Mouse (Mus musculus) large intestine, adult 2 months (tissue): Measurements from ENCODE around the gene Rsc1a1. TPM values are rescaled to one million over a fixed set of nuclear protein-coding genes. Genes with fewer than 3 reads are reported as not detected.

ENCODE experiments used
- DNase-seq: peaks from one replicate; pipeline ENCODE4 v3.0.0-alpha.2; 2012; ENCODE audit warnings: low read depth, low spot score
- WGBS: fragments of 180-500 bp; shearing (Covaris S2); methylation state at CpG from one replicate; pipeline ENCODE4 v1.1.7; 2018; 5-methylcytosine and 5-hydroxymethylcytosine counted together
- polyA plus RNA-seq: library from polyadenylated mRNA; depleted of rRNA; stranded (reverse); fragments of >200 nt; gene quantifications from 2 replicates; pipeline ENCODE4 v1.2.3, GENCODE M21; 2012

The Rsc1a1 gene
- polyA plus RNA-seq, 1 experiment = 13.5 TPM

DNA sequence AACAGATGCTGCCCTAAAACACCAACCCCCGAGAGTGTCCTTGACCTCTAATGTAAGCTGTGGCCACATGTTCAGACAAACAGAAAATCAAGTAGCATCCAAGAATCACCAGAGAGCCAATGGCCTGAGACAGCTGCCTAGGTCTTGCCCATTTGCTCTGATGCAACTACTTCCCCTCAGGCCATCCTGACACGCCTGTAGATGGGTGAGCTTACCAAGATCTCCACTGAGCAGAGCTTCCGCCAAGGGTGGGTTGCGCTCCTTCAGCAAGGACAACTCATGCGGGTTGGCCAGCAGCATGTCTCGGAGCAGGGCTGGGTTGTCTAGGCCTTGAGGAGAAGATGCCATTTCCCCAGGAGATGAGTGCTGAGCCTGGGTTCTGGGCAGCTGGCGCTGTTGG lies 22.6 kb upstream of the Rsc1a1 start:
- 86% methylated on average over 7 of the region's 7 CpGs for WGBS
- DNase-seq = no peak

DNA sequence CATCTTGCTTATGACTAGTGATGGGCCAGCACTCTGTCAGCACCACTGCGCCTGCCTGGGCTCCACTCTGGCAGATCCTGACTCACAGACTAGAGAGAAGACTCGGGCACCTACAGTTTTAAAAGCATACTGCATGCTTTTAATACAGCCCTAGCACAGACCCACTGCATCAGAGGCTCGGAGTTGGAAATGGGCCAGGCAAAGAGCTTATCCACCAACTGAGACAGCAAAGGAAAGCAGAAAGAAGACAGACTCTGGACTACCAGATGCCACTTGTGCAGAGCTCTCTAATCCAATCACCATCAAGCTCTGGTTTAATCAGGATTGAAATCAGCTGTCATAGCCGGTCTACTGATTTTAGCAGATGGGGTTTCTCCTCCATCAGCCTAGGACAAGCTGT lies 19.9 kb upstream of the Rsc1a1 start:
- WGBS = 76% methylated on average over 4 of the region's 4 CpGs

DNA sequence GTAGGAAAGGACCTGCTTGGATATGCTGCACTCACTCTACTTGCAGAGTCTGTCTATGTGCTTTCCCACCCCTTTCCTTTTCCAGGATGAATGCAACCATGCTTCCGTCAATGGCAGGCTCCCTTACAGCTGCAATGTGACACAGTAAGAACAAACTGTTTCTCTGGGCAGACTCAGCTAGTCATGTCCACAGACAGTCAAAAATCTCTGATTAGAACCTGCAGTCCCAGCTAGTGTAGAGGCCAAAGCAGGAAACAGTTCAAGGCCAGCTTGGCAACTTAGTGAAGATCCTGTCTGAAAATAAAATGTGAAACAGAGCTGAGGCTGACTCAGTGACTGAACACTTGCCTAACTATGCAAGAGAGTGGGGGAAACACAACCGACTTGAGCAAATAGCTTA lies 19.2 kb upstream of the Rsc1a1 start:
- no peak for DNase-seq
- 84% methylated on average over 2 of the region's 2 CpGs for WGBS

More for the DNA sequence above, 19.9 kb upstream of the Rsc1a1 start:
- DNase-seq = no peak

DNA sequence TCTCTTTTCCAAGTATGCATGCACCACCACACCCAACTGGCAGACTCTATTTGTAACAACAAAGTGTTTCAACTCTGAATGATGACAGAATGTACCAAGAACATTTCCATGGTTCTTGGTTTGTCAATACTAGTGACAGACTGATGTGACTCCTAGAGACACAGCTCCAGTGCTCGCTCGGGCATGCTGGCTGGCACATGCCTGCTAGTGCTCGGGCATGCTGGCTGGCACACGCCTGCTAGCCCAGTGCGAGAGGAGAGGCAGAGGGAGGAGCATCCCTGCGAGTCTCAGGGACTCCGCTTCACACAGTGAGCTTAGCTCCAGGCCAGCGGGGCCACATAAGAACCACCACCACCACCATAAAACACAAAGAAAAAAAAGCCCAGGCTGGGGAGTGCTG lies 9.3 kb upstream of the Rsc1a1 start:
- DNase-seq = no peak
- WGBS = 91% methylated on average over 8 of the region's 8 CpGs

DNA sequence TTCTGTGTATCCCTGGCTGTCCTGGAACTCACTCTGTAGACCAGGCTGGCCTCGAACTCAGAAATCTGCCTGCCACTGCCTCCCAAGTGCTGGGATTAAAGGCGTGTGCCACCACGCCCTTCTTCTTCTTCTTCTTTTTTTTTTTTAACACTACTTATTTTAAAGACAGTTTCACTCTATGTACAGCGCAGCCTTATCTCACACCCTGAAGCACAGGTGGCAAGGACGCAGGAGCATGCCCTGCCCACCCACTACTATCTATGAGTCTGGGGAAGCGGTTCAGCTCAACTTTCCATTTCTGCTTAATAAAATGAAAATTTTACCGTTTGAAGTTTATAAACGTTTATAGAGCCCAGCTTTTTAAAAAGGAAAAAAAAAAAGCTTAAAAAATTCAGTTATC lies 3.1 kb upstream of the Rsc1a1 start:
- no peak for DNase-seq
- 86% methylated on average over 8 of the region's 8 CpGs for WGBS

DNA sequence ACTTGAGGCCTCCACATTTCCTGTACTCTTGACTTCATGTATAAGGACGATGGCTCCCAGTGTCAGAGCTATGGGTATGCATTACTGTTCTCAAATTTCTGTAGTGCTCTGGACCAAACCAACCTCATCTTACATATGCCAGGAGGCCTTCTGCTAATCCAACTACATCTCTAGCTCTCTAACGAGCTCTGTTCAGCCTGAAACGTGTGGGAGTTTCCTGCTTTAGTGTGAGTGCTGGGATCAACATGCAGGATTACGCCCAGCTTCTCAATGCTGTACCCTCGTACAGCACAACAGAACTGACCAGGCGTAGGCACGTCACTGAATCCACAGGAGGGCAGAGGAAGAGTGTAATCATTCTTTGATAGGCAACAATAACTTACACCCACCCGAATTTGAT lies 1.1 kb upstream of the Rsc1a1 start:
- no peak for DNase-seq
- 81% methylated on average over 8 of the region's 8 CpGs for WGBS

DNA sequence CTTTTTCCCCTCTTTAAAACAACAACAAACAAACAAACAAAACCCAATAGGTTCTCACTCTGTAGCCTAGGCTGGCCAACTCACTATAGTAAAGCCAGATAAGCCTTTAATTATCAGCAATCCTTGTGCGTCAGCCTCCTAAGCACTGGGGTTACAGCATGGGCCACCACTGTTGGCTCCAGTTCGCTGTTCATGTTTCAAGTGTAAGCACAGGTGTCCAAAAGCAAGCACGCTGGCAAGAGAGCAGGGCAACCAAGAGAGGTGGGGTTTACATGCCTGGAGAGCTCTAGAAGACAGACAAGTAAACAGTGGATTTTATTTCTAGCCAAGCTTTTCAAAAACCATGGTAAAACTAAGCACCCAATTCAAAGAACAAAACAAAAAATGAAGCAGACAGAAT lies 694 bp upstream of the Rsc1a1 start:
- 81% methylated on average over 3 of the region's 3 CpGs for WGBS
- no peak for DNase-seq

DNA sequence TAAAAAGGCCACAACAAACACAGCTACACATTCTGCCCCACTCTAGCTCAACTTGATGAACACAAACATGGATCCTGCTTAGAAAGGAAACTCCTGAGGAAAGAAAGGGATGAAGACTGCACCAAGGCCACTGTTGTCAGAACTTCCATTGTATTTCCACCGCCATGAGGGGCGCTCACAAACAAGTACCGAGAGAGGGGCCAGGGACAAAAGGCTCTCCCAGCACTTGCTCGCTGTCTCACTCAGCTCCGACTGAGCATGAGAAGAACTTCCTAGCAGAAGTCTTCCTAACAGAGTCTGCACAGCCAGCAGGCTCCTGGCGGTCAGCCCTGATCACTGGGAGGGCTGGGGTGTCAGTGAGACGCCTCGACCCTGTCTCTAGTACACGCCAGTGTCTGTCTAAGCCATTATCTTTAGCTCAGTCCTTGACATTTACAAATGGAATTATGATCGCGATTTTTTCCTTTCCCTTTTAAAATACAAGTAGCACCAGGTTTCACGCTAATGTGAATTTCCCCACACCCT lies 2.6 kb downstream of the Rsc1a1 start:
- DNase-seq = no peak
- 86% methylated on average over 12 of the region's 12 CpGs for WGBS

DNA sequence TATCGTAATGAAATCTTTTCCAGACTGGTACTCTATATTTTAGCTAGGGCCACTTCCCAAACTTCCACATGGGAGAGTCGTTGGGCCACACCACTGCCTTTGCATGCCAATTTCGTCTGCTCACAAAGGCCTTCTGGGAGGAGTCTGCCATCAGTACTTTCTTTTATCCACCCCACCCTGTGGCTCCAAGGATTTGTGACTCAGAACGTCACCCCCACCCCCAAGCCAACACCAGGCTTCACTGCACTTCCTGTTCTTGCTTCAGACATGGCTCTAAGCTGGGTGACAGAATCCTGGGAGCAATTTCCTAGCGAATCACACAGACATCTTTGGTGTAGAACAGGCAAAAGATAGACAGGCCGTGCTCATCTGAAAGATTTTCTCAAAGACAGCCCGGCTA lies 3.6 kb downstream of the Rsc1a1 start:
- no peak for DNase-seq
- 51% methylated on average over 7 of the region's 7 CpGs for WGBS

DNA sequence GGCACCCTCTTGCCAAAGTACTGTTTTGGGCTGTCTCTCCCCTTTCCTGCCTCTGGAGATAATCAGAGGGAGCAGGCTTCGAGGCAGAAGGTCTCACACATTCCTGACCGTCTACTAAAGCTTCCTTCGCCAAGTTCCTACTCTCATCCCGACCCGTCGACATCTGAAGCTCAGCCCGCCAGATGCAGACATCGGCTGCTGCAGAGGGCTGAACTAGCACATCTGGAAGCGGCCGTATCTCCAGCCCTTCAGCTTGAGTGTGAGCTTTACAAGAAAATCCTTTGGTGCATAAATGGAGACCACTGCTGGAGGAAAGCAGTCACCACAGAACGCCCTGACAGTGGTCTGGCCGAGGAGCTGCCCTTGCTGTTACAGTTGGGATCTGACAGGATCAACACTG lies 4.5 kb downstream of the Rsc1a1 start:
- 76% methylated on average over 12 of the region's 12 CpGs for WGBS
- no peak for DNase-seq

DNA sequence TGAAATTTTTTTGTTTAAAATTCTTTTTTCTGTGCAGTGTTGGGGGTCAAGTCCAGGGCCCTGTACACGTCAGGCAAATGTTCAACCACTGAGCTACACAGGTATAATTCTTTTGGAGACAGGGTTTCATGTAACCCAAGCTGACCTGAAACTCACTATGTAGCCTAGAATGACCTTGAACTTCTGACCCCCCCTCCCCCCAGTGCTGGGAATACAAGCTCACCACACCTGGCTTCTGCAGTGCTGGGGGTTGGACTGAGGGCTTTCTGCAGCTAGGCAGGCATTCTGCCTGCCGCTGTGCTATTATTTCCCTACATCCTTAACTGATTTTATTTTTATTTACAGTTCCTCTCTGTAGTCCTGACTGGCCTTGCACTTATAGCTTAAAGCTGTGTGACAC lies 6.4 kb downstream of the Rsc1a1 start:
- 89% methylated on average over 2 of the region's 2 CpGs for whole genome bisulfite sequencing
- no peak for DNase-seq

DNA sequence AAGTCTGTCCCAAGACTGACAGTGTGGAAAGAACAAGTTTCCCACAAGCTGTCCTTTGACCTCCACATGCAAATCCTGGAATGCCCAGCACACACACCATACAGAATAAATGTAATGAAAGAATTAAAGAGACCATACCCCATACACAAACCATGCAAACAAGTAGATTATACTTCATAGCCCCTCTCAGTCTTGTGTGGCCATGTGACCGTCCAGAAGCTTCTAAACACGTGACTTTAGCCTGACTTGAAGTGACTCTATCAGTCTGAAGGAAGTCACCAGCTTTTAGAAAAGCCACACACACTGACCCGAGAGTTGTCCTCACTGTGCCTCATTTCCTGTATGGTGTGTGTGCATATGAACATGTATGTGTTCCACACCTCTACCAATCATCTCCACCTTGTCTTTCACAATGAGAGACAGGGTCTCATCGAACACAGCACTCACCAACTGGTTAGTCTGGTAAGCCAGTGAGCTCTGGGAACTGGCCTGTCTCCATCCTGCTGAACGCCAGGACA lies 8.9 kb downstream of the Rsc1a1 start:
- no peak for DNase-seq
- WGBS = 66% methylated on average over 5 of the region's 5 CpGs

DNA sequence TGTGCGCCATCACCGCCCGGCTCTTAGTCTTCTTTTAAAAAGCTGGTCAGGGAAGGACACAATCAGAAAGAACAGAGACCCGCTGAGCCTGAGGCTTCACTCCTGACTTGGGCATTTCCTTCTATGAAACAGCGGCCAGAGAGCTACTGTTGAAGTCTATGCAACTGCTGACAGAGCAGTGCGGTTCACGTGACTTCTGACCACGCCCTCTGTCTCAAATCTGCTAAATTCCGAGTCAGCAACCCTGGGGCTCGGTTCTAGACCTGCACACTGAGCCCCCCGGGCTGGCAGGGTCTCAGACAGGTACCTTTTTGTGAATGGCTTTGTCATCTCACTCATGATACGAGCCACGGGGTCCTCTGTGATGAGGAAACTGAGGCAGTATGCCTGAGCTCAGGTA lies 13.1 kb downstream of the Rsc1a1 start:
- no peak for DNase-seq
- WGBS = 73% methylated on average over 13 of the region's 13 CpGs

DNA sequence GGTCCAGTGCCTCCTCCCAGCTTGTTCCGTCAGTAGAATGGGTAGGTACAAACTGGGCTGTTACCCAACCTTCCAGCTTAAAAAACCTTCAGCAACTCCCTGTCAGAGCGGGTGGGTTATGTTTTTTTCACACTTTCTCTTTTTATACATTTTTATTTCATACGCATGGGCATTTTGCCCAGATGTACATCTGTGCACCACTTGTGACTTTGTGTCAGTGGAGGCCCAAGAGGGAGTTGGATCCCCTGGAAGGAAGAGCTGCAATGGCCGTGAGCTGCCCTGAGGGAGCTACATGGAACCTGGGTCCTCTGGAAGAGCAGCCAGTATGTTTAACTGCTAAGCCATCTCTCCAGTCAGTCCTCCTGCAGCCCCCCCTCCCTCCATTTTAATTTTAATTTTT lies 14.0 kb downstream of the Rsc1a1 start:
- no peak for DNase-seq

DNA sequence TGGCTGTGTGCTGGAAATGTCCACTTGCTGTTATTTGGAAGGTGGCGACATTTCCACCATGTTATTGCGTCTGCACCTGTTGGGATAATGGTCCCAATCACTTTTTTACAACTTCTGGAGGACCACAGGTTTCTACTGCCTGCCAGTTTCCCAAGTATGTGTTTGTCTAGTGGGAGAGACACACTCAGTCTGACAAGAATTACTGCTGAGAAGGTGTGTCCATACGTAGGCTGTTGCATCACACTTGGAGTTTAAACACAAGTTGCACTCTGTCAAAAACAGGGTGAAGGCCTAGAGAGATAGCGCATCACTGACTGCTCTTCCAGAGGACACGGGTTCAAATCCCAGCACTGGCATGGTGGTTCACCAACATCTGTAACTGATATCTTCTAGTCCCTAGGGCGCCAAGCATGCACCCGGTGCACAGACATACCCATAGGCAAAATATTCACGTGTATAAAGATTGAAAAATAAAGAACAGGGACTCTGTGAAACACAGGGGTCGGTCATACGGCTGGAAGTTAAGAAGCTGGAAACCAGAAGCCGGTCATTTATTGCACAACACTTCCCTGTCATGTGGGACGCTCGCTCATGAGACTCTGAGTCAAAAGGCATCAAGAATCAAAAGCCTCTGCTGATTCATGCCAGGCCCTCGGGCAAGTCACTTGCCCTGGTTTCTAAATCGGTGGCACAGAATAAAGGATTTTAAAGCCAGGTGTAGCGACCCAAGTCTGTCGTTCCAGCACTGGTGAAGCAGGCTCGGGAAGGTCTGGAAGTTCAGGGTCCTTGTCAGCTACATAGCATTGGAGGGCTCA lies 15.3 kb downstream of the Rsc1a1 start:
- peak; percentile 42 for DNase-seq
- WGBS = 64% methylated on average over 18 of the region's 18 CpGs

More for the DNA sequence above, 14.0 kb downstream of the Rsc1a1 start:
- 81% methylated on average over 4 of the region's 4 CpGs for WGBS

DNA sequence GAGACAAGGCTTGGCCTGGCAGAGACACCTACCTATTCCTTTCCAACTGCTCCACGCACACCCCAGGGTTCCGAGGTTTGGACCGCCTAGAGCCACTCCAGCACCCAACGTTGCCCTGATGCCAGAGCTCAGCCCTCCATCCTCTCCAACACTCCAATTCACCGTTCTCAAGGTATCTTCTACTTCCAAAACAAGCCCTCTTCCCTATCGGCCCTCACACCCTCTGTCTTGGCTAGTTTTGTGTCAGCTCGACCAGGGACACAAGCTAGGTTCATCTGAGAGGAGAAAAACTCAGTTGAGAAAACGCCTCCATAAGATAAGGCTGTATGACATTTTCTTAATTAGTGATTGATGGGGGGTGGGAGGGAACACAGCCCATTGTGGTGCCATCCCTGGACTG lies 20.6 kb downstream of the Rsc1a1 start, which contains the start of gene Plekhm2:
Gene Plekhm2, minus strand, starts transcription at position 101 of the 400 bp plus-strand sequence.
- 81% methylated on average over 8 of the region's 8 CpGs for WGBS
- DNase-seq = no peak

DNA sequence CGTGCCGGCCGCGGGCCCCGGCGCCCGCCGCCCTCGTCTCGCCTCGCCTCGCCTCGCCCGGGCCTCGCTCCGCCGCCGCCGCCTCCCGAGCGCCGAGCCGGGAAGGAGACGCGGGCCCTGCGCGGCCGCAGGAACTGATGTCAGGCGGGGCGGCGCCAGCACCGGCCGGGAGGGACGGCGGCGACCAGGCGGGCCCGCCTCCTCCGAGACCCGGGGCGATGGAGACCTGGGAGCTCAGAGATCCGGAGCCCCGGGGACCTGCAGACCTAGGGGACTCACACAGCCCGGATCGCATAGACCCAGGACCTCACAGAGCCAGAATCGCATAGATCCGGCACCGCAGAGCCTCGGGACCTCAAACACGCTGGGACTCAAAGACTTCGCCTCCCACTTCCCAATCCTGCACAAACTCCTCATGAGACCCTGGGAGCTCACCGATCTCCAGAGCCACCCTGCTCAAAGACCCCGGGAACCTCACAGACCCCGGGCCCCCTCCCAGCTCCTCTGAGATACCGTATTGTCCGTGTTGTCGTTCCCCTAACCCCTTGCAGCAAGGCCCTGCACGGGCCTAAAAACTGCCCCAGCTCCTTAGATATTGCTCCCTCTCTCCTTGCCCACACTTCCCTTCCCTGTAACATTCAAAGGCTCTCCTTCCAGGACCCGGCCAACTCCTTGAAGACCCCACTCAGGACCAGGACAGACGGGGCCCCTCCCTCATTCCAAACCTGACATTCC lies 21.2 kb downstream of the Rsc1a1 start:
- 1% methylated on average over 60 of the region's 60 CpGs for WGBS
- DNase-seq = peak; percentile 32

DNA sequence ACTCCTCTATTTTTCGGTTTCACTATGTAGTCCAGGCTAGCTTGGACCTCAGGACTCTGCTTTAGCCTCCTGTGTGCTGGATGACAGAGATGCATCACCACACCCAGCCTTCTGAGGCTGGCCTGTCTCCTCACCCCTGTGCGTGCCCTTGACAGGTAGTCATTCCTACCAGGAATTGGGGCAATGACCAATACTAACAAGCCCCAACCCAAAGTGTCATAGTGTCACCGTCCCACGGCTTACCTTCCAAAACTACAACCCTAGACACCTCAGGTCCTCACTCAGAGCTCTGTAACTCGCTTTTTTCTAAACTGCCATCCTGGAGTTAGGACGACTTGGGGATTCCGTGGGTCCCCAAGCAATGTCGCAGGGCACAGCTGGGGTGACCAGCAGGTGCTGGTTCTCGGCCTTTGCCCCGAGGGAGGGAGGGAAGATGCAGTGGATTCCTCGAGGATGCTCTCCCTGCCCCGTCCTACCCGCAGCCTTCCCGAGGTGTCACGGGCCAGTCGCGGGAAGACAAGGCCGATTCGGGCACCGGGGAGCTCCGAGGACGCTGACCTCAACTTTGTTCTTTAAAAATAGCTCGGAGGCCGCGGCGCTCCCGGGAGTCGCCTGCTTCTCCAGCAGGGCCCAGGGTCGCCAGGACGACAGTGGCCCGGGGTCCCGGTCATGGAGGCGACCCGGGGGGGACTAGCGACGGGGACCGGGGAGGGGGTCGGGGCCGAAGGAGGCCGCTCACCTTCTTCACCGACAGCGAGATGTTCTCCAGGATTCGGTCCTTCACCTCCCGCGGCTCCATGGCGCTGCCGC lies 22.1 kb downstream of the Rsc1a1 start:
- WGBS = 2% methylated on average over 45 of the region's 47 CpGs
- no peak for DNase-seq

DNA sequence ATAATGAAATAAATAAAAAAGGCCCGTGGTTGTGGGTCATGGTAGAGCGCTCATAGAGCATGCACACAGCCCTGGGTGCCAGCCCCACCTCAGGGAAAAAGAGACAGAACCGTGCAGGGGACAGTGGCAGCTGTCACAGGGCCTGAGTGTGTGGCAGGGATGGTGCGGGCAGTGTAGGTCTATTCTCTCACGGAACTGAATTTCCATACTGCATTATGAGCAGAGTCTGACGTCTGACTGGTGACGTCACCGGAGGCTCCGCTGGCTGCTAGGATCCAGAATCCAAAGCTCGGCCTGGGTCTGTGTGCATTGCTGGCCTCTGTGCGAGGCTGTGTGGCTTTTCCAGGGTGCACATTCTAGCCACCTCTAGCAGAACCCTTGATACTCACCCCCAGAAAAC lies 24.5 kb downstream of the Rsc1a1 start:
- 92% methylated on average over 11 of the region's 11 CpGs for WGBS
- DNase-seq = no peak

DNA sequence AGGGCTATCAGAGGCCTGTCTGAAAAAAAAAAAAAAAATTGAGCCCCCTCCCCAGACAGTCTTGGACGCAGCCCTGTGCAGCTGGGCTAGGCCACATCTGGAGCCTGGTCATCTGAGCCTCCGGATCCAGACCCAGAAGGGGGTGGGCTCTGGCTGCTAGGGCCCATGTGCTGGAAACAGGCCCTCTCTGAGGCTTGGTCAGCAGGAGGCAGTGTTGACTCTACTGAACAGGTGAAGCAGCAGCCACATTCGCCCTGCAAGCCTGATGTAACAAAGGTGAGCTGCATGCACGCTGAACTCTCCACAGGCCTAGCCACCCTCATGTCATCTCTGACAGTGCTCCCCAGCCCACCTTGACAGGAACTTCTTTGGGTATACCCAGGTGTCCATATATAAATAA lies 25.7 kb downstream of the Rsc1a1 start:
- no peak for DNase-seq
- WGBS = 90% methylated on average over 4 of the region's 4 CpGs
